Mouse (Mus musculus) cerebellum, adult 18-20 months (tissue): ENCODE measurements around the gene Hmgn3.

Experiments
- DNase-seq, 2 experiments: peaks; one replicate each; pipeline ENCODE4 v3.0.0; 2021

Gene Hmgn3

GRCm38 (mm10) chr9:83098652-83099307 is 47.7 kb downstream of the Hmgn3 start:
- no peak for DNase-seq

DNA sequence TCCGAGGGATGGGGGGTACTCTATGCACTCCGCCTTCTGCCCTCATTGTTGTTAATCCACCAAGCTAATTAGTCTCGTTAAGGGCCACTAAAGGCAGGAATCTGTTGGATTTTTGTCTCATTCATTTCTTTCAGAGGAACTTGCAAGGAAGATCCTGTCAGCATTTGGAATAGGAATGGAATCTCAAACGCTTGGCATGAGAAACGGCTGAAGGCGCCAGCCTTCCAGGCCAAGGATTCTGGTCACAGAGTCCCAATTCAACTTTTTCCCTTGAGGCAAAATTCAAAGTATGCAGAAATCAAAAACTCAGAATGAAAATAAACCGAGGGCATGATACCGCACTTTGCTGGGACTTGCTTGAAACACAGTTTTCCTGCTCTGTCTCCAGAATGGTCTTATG is 48.7 kb downstream of the Hmgn3 start:
- DNase-seq: no peak

DNA sequence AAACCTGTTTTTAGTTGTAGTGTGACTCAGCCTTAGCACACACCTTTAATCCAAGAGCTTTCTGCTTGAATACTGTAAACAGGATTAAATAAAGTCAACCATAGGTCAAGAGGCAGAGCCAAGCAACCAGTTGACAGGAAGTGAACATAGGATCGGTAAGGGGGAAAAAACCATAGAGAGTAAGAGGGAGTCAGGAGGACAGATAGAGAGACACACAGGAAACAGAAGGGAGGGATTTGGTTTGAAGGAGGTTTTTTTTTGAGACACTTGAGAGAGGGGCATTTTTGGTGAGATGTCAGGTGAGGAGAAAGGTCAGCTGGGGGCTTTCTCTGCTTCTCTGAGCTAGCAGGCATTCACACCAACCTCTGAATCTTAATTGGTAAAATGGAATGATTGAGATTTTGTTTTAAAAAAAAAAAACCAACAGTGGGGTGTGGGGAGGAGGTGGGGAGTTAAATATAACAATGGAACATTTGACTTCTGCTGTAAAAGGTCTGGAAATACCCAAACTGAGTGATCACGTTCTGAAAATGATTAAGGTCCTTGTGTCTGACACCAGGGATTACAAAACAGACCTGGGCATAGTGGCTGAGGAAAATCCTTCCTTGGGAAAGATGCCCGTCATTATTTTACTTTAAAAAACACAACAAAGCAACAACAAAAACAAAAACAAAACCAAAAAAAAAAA is 51.7 kb downstream of the Hmgn3 start:
- no peak for DNase-seq

DNA sequence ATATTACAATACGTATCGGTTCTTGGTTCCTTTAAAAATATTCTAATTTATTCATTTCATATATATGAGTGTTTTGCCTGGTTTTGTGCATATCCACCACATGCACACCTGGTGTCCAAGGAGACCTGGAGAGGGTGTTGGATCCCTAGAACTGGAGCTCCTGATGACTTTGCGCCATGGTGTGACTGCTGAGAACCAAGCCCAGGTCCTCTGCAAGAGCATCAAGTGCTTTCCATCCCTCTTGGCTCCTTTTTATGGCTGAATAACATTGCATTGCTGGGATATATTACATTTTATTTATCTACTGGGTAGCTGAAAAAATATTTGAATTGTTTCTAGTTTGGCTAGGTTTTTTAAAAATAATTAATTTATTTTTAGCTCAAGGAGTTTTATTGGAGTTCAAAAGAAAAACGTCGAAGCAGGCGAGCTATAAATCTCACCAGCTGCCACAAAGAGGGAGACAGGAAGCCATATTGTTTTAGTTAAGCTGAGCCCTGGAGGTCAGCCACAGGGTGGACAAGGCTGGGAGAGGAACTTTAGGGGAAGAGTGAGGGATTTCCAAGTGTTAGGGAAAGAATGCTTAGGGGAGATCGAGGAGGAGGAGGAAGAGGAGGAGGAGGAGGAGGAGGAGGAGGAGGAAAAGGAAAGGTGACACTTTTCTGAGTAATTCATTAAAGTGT is 62.6 kb downstream of the Hmgn3 start:
- DNase-seq: no peak

- no peak for DNase-seq
Observed at GRCm38 (mm10) chr9:83083091-83083490, 63.4 kb downstream of the Hmgn3 start.

DNA sequence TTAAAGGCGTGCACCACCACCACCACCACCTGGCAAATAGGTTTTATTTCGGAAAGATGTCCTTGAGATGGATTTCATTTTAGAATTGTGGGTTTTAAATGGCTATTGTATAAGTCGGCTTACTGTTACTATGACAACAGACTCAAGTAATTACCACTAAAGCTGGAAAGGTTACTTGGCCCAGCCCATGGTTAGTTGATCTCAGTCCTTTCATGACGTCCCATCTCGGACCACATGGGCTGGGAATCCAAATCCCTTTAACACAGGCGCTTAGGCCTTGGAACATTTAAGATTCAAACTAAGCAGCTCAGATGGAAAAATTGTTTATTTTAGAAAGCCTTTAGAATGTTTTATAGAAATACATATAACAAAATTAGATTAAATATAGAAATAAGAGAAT is 64.2 kb downstream of the Hmgn3 start:
- no peak for DNase-seq

DNA sequence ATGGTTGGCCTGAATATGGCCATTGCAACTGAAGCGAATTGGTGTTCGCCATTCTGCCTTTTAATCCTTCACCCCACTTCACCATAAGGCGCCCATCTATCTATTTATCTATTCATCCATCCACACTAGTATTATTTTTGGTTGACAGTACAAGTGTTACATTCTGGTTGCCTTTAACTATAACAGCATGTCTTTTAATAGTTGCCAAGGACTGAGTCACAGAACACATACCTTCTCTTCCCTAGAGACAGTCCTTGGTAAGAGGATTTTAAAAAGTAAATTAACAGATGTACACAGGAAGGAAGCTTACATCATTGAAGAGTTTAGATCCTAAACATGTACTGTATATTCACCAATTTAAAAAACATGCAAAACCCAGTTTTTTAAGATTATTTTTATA is 66.8 kb downstream of the Hmgn3 start:
- no peak for DNase-seq

DNA sequence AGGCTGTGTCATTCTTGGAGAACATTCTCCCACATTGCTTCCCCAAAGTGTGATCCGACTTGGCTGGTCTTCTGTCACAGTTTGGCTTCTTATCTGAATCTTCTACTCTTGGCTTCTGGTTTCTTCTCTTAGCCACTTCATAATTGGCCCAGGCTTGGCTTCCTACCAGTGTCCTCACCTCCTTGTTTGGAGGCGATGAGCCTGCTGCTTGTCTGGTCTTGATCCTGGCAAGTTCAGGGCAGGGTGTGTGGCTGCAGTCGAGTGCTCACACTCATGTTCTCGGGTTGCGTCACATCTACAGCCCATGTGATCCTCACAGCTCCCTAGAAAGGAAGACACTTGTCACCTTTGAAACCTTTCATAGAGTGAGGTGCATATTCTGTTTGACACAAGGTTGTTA is 78.2 kb downstream of the Hmgn3 start:
- DNase-seq: no peak

GRCm38 (mm10) chr9:83061289-83061688 is 85.2 kb downstream of the Hmgn3 start:
- no peak for DNase-seq
